Mouse (Mus musculus): Measurements from ENCODE around the gene Ugt1a6b.
"Not testable (repeated sequence)": the region's sequence is repeated elsewhere in the genome, so short reads cannot be mapped to it uniquely, and the experiment has no call there.

Gene Ugt1a6b

DNA sequence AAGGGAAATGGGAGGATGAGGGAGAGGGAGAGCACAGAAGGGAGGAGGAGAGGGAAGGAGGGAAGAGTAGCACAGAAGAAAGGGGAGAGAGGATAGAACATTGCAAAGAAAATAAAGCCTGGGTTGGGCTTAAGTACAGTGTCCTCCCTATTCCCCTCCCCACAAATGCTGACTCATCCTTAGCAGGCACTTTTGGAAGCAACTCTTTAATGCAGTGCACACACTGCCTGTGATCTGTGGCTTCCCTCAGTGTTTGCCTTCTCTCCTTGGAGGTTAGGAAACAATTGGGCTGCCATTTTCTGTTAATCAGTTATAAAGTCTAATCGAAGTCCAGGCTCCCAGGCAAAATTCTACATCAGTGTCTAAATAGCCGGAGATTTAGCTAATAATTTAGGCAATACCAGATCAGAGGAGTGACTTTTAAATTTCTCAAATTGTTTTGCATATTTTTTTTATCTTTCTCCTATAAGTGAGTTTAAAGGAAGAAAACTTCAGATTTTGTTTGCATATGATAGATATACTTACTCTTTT is 6.0 kb downstream of the Ugt1a6b start:
- in situ Hi-C loops (cut with MboI; ENCODE audit: low pct_unique_long_range_greater_than_20kb in 1 of 2, low sequenced_read_pairs in 2 of 2, unreplicated experiment in 1 of 2) = not testable (repeated sequence)

DNA sequence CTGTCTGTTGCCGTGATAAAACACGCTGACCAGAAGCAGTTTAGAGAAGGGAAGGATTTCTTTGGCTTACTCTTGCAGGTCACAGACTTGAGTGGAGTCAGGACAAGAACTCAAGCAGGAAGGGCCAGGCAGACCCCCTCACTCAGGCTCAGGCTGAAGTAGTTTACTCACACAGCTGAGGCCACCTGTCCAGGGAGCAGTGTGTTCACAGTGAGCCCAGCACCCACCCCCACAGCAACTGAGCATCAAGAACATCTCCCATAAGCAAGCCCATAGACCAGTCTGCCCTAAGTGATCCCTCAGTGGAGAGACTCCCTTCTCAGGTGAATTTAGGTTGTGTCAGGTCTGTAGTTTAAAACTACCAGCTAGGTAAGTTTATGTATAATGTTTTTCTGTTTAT is 6.6 kb downstream of the Ugt1a6b start:
- in situ Hi-C loops (cut with MboI; ENCODE audit: low pct_unique_long_range_greater_than_20kb in 1 of 2, low sequenced_read_pairs in 2 of 2, unreplicated experiment in 1 of 2) = not testable (repeated sequence)

DNA sequence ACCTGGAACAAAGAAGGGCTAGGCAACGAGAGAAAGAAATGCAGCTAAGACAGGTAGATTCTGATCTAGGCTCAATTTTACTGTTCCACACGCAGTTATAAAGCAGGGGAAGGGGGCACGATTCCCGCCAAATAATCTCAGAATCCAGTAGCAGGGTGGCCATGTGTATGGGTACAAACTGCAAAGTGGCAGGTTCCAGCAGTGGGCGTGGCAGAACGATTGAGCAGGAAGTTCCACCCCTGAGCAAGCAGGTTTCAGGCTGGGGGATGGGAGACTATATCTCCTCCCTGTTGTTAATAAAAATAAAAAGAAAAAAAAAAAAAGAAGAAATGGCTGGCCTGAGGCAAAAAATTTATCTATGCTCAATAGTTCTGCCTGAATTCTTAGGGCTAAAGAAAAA is 9.7 kb downstream of the Ugt1a6b start:
- in situ Hi-C loops (cut with MboI; ENCODE audit: low pct_unique_long_range_greater_than_20kb in 1 of 2, low sequenced_read_pairs in 2 of 2, unreplicated experiment in 1 of 2) = not testable (repeated sequence)

DNA sequence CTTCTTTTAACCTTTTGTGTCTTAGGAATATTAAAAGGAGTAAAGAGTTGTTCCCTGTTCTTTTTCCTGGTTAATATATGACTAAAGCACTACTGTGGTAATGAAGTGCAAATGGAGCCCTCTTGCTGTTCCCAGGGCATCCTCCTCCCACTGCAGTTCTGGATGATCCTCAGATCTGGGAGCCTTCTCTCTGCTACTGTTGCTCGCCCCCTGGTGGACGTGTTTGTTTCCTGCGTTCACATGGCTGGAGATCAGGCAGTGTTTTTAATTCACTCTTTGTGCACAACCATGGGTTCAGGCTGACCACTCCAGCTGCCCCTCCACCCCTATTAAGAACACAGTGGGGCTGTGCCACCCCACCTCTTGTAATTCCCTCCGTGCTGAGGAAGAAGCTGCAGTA is 17.5 kb downstream of the Ugt1a6b start:
- in situ Hi-C loops (cut with MboI; ENCODE audit: low pct_unique_long_range_greater_than_20kb in 1 of 2, low sequenced_read_pairs in 2 of 2, unreplicated experiment in 1 of 2) = not testable (repeated sequence)

DNA sequence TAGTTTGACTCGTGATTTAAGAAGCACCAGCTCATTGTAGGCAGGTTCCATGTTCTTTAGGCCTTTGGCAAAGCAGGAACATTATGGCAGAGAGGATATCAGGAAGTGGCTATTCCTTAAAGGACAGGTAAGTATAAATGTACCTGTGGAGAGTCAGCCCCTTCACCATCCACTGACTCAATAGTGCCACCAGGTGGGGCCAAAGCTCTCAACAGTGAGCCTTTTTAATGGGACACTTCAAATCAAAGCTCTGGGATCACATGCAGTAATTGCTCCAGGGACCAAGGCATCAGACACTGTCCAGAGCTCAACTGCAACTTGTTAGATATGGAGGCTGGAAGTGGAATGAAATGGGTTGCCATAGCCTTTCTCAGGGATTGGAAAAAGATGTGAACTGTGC is 18.5 kb downstream of the Ugt1a6b start:
- in situ Hi-C loops (cut with MboI; ENCODE audit: low pct_unique_long_range_greater_than_20kb in 1 of 2, low sequenced_read_pairs in 2 of 2, unreplicated experiment in 1 of 2) = not testable (repeated sequence)

DNA sequence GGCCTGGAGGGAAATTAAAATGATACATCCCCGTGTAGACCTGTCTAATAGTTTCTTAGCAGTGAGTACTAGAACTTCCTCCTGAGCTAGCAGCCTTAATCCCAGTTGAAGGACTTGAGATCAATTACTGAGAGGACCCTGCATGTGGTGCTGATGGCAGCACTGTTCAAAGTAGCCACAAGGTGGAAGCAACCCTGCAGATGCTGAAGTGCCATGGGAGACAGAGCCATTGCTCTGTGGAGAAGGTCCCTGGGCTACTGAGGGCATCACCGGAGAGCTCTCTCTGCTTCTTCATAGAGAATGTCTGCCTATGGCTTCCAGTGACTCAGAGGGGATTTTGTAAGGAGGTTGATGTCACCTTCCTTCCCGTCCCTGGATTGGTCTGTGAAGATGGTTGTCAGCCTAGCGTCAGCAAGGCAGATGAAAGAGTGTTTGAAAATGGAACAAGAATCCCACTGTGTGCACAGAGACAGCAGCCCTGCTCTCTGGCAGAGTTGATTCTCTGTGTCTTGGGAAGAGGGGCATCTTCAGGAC is 22.8 kb downstream of the Ugt1a6b start:
- in situ Hi-C loops (cut with MboI; ENCODE audit: low pct_unique_long_range_greater_than_20kb in 1 of 2, low sequenced_read_pairs in 2 of 2, unreplicated experiment in 1 of 2) = not testable (repeated sequence)

DNA sequence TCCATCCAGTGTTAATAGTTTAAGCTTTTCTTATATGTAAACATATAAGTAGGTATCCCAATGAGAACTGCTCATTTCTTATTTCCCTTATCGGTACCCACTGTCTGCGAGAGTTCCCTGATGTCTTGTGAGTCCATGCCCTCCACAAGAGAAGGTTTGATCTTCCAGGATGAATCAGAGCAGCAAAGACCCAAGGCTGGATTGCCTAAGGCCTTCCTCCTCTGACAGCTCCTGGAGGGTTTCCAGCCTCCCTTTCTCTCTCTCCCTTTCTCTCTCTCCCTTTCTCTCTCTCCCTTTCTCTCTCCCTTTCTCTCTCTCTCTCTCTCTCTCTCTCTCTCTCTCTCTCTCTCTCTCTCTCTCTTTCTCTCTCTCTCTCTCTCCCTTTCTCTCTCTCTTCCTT is 26.0 kb downstream of the Ugt1a6b start:
- in situ Hi-C loops (cut with MboI; ENCODE audit: low pct_unique_long_range_greater_than_20kb in 1 of 2, low sequenced_read_pairs in 2 of 2, unreplicated experiment in 1 of 2) = not testable (repeated sequence)

DNA sequence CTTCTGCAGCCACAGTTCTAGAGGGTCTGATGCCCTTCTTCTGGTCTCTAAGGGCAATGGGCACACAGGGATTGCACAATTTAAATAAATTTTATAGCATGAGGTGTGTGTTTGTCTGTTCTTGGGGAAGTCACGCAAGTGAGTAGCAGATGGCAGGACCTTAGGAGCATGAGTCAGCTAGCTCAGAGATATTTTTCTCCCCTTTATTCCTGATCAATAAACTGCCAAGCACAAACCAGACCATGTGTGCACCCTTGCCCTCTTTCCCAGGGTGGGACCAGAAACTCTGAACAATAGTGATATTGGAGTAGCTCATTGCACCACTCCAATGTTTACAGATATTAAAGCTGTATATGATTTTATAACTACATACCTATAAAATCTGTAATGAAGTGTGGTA is 27.2 kb downstream of the Ugt1a6b start:
- in situ Hi-C loops (cut with MboI; ENCODE audit: low pct_unique_long_range_greater_than_20kb in 1 of 2, low sequenced_read_pairs in 2 of 2, unreplicated experiment in 1 of 2) = not testable (repeated sequence)

DNA sequence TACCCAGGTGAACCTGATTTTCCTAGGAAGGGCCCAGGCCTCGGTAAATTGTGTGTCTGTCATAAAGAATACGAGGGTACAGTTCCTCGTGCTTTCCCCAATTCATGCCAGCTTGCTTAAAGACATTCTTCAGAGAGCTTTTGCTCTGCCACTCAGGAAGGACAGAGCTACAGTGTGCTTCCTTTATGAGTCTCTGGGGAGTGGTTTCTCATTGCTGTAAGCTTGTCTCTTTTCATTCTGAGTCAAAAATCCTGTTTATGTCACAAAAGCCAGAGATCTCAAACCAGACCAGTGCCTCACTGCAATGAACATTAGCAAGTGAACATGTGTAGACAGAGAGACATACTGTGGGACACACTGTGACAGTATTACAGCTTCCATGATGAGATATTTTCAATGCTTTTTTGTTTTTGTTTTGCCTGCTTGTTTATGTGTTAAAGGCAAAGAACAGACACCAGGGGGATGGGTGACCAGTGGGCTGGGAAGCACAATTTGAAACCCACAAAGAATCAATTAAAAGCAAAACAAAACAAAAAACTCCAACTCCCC is 30.9 kb downstream of the Ugt1a6b start:
- in situ Hi-C loops (cut with MboI; ENCODE audit: low pct_unique_long_range_greater_than_20kb in 1 of 2, low sequenced_read_pairs in 2 of 2, unreplicated experiment in 1 of 2) = no loop called here

DNA sequence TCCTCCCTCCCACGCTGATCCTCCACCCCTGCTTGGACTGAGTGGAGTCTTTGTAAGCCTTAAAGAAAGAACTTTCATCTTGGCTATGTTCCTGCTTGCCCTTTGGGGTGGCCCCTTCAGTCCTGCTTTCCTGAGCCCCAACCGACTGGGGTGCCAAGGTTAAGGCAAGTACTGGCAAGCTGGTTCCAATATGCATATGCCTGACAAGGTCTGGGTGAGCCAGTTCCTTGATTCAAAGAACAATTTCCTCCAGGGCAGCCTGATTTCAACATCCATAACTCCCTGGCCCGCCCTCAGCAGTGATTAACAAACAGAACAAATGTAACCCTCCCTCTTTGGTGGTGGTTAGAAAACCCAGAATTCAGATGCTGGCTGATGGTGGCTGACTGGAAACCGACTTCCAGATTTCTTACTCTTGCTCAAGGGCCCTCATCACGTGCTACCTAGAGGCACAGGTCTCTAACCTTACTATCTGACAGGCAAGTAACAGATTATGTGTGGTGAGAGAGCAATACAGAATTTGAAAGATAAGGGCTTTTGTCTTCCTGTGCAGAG is 31.5 kb downstream of the Ugt1a6b start, which contains the start of gene Ugt1a6a:
Gene Ugt1a6a (plus strand): TSS at position 353 of the 555 bp plus-strand sequence.
- in situ Hi-C loops (cut with MboI; ENCODE audit: low pct_unique_long_range_greater_than_20kb in 1 of 2, low sequenced_read_pairs in 2 of 2, unreplicated experiment in 1 of 2) = loop anchor here in 1 of 2 experiments (5.0 kb wide), 1 partner anchor 32 kb away; the partner anchor contains the start of gene Ugt1a6b

DNA sequence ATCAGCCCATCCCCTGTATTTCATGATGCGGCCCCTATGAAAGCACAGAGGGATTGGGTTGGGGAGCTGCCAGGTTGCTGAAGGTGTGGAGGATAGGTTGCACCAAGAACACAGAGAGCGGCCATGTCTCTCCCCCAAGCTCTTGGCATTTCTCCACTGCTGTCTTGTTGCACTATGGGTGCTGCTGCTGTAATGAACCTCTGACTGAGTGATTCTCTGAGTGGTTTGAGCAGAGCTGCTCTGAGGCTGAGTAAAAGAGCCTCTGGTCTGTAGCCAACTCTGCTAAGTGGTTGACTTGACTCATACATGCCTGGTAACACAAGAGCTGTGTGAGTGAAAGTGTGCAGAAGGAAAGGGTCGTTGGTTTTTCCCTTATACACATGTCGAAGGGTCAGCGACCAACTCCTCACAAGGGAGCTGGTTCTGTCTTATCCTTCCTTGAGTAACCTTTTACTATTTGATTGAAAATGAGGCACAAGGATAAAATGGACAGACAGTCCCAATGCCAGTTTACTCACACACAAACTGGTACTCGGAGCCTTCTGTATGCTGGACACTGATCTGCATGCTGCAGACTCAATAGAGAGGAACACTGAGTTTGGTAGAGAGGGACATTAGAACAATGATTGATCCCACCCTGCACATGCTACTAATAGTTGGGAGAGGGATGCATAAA is 32.3 kb downstream of the Ugt1a6b start:
- in situ Hi-C loops (cut with MboI; ENCODE audit: low pct_unique_long_range_greater_than_20kb in 1 of 2, low sequenced_read_pairs in 2 of 2, unreplicated experiment in 1 of 2) = loop anchor here in 1 of 2 experiments (5.0 kb wide), 1 partner anchor 33 kb away; the partner anchor contains the start of gene Ugt1a6b

DNA sequence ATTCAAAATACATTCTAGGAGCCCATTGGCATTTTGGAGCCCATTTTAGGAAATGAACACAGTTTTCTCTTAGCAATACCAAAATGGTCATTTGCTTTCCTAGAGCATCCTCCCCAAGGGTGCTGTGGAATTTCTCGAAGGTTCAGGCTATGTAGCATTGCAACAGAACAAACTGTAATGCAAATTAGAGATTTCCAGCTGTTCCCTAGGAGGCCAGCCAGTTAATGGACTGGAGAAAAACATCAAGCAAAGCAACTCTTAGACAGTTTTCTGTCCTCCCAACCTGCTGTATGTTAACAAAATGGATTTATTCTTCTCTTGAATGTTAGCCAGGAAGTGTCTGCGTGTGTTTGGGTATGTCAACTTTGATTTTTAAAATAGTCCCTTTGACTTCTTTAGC is 33.6 kb downstream of the Ugt1a6b start:
- in situ Hi-C loops (cut with MboI; ENCODE audit: low pct_unique_long_range_greater_than_20kb in 1 of 2, low sequenced_read_pairs in 2 of 2, unreplicated experiment in 1 of 2) = loop anchor here in 1 of 2 experiments (5.0 kb wide), 1 partner anchor 34 kb away; the partner anchor contains the start of gene Ugt1a6b

DNA sequence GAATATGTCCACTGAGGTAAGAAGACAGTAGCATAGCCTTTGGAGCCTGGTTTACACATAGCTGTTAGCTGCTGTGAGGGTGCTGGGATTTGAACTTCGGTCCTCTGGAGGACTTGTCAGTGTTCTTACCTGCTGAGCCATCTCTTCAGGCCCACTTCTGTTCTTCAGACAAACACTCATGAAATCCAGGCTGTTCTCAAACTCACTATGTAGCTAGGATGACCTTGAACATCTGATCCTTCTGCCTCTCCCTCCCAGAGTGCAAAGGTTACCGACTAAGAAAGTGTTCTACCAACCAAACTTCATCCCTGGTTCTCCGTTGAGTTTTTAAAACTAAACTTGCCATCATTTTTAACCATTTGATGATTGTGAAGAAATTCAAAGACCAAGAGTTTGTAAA is 34.2 kb downstream of the Ugt1a6b start:
- in situ Hi-C loops (cut with MboI; ENCODE audit: low pct_unique_long_range_greater_than_20kb in 1 of 2, low sequenced_read_pairs in 2 of 2, unreplicated experiment in 1 of 2) = loop anchor here in 1 of 2 experiments (5.0 kb wide), 1 partner anchor 35 kb away; the partner anchor contains the start of gene Ugt1a6b

DNA sequence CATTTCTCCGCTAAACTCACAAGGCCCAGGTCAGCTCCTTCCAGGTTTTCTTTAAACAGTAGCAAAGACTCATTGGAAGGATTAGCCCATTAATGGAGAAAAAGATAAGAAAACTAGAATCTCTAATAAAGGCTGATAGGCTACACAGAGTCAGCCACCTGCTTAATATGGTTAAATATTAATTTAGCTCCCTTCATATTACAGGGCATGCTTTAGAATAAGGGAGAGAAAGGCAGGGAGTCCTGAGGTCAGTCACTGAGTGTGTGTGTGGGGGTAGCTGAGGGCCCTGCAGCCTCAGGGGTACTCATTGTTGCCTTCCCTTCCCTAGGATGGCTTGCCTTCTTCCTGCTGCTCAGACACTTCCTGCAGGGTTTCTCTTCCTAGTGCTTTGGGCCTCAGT is 35.1 kb downstream of the Ugt1a6b start:
- in situ Hi-C loops (cut with MboI; ENCODE audit: low pct_unique_long_range_greater_than_20kb in 1 of 2, low sequenced_read_pairs in 2 of 2, unreplicated experiment in 1 of 2) = loop anchor here in 1 of 2 experiments (5.0 kb wide), 1 partner anchor 36 kb away; the partner anchor contains the start of gene Ugt1a6b

DNA sequence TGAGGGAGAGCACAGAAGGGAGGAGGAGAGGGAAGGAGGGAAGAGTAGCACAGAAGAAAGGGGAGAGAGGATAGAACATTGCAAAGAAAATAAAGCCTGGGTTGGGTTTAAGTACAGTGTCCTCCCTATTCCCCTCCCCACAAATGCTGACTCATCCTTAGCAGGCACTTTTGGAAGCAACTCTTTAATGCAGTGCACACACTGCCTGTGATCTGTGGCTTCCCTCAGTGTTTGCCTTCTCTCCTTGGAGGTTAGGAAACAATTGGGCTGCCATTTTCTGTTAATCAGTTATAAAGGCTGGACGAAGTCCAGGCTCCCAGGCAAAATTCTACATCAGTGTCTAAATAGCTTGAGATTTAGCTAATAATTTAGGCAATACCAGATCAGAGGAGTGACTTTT is 37.4 kb downstream of the Ugt1a6b start:
- in situ Hi-C loops (cut with MboI; ENCODE audit: low pct_unique_long_range_greater_than_20kb in 1 of 2, low sequenced_read_pairs in 2 of 2, unreplicated experiment in 1 of 2) = not testable (repeated sequence)

DNA sequence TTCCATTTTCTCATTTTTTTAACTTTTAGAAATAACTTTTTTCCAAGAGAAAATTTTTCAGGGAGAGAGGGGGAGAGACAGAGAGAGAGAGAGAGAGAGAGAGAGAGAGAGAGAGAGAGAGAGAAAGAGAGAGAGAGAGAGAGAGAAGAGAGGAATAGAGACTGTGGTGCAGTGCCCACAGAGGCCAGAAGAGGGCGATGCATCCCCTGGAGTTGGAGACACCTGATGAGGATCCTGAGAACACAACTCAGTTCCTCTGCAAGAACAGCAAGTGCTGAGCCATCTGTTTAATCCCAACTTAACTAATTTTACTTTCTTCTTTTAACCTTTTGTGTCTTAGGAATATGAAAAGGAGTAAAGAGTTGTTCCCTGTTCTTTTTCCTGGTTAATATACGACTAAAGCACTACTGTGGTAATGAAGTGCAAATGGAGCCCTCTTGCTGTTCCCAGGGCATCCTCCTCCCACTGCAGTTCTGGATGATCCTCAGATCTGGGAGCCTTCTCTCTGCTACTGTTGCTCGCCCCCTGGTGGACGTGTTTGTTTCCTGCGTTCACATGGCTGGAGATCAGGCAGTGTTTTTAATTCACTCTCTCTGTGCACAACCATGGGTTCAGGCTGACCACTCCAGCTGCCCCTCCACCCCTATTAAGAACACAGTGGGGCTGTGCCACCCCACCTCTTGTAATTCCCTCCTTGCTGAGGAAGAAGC is 41.1 kb downstream of the Ugt1a6b start:
- in situ Hi-C loops (cut with MboI; ENCODE audit: low pct_unique_long_range_greater_than_20kb in 1 of 2, low sequenced_read_pairs in 2 of 2, unreplicated experiment in 1 of 2) = not testable (repeated sequence)

DNA sequence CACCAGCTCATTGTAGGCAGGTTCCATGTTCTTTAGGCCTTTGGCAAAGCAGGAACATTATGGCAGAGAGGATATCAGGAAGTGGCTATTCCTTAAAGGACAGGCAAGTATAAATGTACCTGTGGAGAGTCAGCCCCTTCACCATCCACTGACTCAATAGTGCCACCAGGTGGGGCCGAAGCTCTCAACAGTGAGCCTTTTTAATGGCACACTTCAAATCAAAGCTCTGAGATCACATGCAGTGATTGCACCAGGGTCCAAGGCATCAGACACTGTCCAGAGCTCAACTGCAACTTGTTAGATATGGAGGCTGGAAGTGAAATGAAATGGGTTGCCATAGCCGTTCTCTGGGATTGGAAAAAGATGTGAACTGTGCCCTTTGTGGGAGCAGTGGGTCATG is 42.2 kb downstream of the Ugt1a6b start:
- in situ Hi-C loops (cut with MboI; ENCODE audit: low pct_unique_long_range_greater_than_20kb in 1 of 2, low sequenced_read_pairs in 2 of 2, unreplicated experiment in 1 of 2) = not testable (repeated sequence)

DNA sequence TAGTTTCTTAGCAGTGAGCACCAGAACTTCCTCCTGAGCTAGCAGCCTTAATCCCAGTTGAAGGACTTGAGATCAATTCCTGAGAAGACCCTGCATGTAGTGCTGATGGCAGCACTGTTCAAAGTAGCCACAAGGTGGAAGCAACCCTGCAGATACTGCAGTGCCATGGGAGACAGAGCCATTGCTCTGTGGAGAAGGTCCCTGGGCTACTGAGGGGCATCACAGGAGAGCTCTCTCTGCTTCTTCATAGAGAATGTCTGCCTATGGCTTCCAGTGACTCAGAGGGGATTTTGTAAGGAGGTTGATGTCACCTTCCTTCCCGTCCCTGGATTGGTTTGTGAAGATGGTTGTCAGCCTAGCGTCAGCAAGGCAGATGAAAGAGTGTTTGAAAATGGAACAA is 47.1 kb downstream of the Ugt1a6b start:
- in situ Hi-C loops (cut with MboI; ENCODE audit: low pct_unique_long_range_greater_than_20kb in 1 of 2, low sequenced_read_pairs in 2 of 2, unreplicated experiment in 1 of 2) = not testable (repeated sequence)

DNA sequence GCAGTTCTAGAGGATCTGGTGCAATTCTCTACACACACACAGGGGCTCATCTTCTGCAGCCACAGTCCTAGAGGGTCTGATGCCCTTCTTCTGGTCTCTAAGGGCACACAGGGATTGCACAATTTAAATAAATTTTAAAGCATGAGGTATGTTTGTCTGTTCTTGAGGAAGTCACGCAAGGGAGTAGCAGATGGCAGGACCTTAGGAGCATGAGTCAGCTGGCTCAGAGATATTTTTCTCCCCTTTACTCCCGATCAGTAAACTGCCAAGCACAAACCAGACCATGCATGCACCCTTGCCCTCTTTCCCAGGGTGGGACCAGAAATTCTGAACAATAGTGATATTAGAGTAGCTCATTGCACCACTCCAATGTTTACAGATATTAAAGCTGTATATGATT is 55.4 kb downstream of the Ugt1a6b start:
- in situ Hi-C loops (cut with MboI; ENCODE audit: low pct_unique_long_range_greater_than_20kb in 1 of 2, low sequenced_read_pairs in 2 of 2, unreplicated experiment in 1 of 2) = no loop called here

Measured in mouse embryonic stem cell (cell line).